ENCODE assay signal across 11 mouse cellular contexts in genomic region chr8:9309456-9309855, GRCm38 (mm10).
DNase-seq lines count a peak whose midpoint lies in the region; ATAC-seq and TF ChIP-seq lines count a peak whose summit lies in the region.
"Had no signal": no experiment of that assay in that cellular context is flagged by ENCODE, and none has a peak within 500 bp of the region (broad histone marks: within the 10 kb centered on the region; RNA-seq: fewer than 3 reads in every experiment).

No protein-coding gene starts in this region.

- peak; percentile 16 for DNase-seq in forebrain, embryonic 14.5 days (ENCODE audit: low spot score)
- DNase-seq in midbrain, embryonic 10.5 days (ENCODE audit: low spot score): peak; percentile 57
- no peak for DNase-seq in midbrain, postnatal 0 days (ENCODE audit: low spot score)
- DNase-seq in embryo, embryonic 9.5 days (ENCODE audit: extremely low spot score): peak; percentile 59
- peak; percentile 79 for DNase-seq in retina, embryonic 14.5 days (ENCODE audit: low spot score)
- DNase-seq in cerebellum, adult 11 months: no peak
- DNase-seq in layer of hippocampus, adult 9-10 months (ENCODE audit: low spot score): no peak
- DNase-seq: cerebellum, adult 11-12 months had no signal

- no peak overlapping the region for H3K27ac ChIP-seq in forebrain, embryonic 14.5 days (ENCODE audit: low read depth, low read length)
- H3K27ac ChIP-seq in forebrain, embryonic 15.5 days (replicated peaks): no peak overlapping the region
- no peak overlapping the region for H3K27ac ChIP-seq in midbrain, embryonic 10.5 days (replicated peaks)
- no peak overlapping the region for H3K27ac ChIP-seq in midbrain, postnatal 0 days (ENCODE audit: low read depth, low read length)
- H3K27ac ChIP-seq: midbrain, embryonic 15.5 days had no signal

- no peaks in the 10 kb centered on the region for H3K27me3 ChIP-seq in forebrain, embryonic 14.5 days (replicated peaks; ENCODE audit: control insufficient read depth, insufficient read depth, low read length)
- no peaks in the 10 kb centered on the region for H3K27me3 ChIP-seq in forebrain, embryonic 15.5 days
- H3K27me3 ChIP-seq in midbrain, embryonic 10.5 days (ENCODE audit: low read depth, poor library complexity, severe bottlenecking): no peaks in the 10 kb centered on the region
- H3K27me3 ChIP-seq in midbrain, postnatal 0 days (ENCODE audit: insufficient read depth, low read length): no peaks in the 10 kb centered on the region
- H3K27me3 ChIP-seq: CH12.LX; midbrain, embryonic 15.5 days had no signal

- no peak overlapping the region for H3K4me3 ChIP-seq in forebrain, embryonic 14.5 days (ENCODE audit: low read depth, low read length)
- H3K4me3 ChIP-seq in forebrain, embryonic 15.5 days: no peak overlapping the region
- no peak overlapping the region for H3K4me3 ChIP-seq in midbrain, embryonic 10.5 days
- no peak overlapping the region for H3K4me3 ChIP-seq in midbrain, postnatal 0 days (ENCODE audit: low read depth, low read length)
- H3K4me3 ChIP-seq: midbrain, embryonic 15.5 days had no signal

- no peak for TF ChIP-seq CTCF in midbrain, postnatal 0 days (IDR thresholded peaks at IDR 0.05)

- no peaks in the 10 kb centered on the region for H3K36me3 ChIP-seq in forebrain, embryonic 14.5 days (ENCODE audit: control insufficient read depth, insufficient read depth, low read length)
- no peaks in the 10 kb centered on the region for H3K36me3 ChIP-seq in forebrain, embryonic 15.5 days
- H3K36me3 ChIP-seq in midbrain, embryonic 10.5 days: no peaks in the 10 kb centered on the region
- H3K36me3 ChIP-seq in midbrain, postnatal 0 days (ENCODE audit: insufficient read depth, low read length): no peaks in the 10 kb centered on the region
- H3K36me3 ChIP-seq: midbrain, embryonic 15.5 days had no signal

- ATAC-seq in forebrain, embryonic 14.5 days: no peak
- ATAC-seq in forebrain, embryonic 15.5 days (replicated peaks): no peak
- ATAC-seq in midbrain, postnatal 0 days (ENCODE audit: low FRiP score): no peak
- ATAC-seq: midbrain, embryonic 15.5 days had no signal

- 38% methylated on average over 8 of the region's 8 CpGs for WGBS in forebrain, embryonic 14.5 days
- 36% methylated on average over 8 of the region's 8 CpGs for WGBS in forebrain, embryonic 15.5 days
- 41% methylated on average over 8 of the region's 8 CpGs for WGBS in midbrain, embryonic 10.5 days
- WGBS in midbrain, postnatal 0 days: 45% methylated on average over 8 of the region's 8 CpGs

- no peak overlapping the region for H3K4me2 ChIP-seq in forebrain, embryonic 14.5 days (ENCODE audit: low read length)
- H3K4me2 ChIP-seq in forebrain, embryonic 15.5 days (replicated peaks): no peak overlapping the region
- H3K4me2 ChIP-seq in midbrain, postnatal 0 days (ENCODE audit: low read depth, low read length, poor library complexity, severe bottlenecking): no peak overlapping the region
- H3K4me2 ChIP-seq: midbrain, embryonic 15.5 days had no signal

- H3K4me1 ChIP-seq in forebrain, embryonic 14.5 days (ENCODE audit: control insufficient read depth, insufficient read depth, low read length): no peaks in the 10 kb centered on the region
- 0 out of 2 replicates have a peak, but pooled peaks cover under 1% of the 10 kb centered on the region for H3K4me1 ChIP-seq in forebrain, embryonic 15.5 days
- no peaks in the 10 kb centered on the region for H3K4me1 ChIP-seq in midbrain, embryonic 10.5 days
- no peaks in the 10 kb centered on the region for H3K4me1 ChIP-seq in midbrain, postnatal 0 days (ENCODE audit: insufficient read depth, low read length)

- H3K9ac ChIP-seq in forebrain, embryonic 14.5 days (ENCODE audit: low read length): no peak overlapping the region
- H3K9ac ChIP-seq in forebrain, embryonic 15.5 days (replicated peaks): no peak overlapping the region
- no peak overlapping the region for H3K9ac ChIP-seq in midbrain, postnatal 0 days (replicated peaks; ENCODE audit: low read length, poor library complexity, severe bottlenecking)
- H3K9ac ChIP-seq: midbrain, embryonic 15.5 days had no signal

- H3K9me3 ChIP-seq in forebrain, embryonic 14.5 days (replicated peaks; ENCODE audit: control insufficient read depth, low read length): no peaks in the 10 kb centered on the region
- no peaks in the 10 kb centered on the region for H3K9me3 ChIP-seq in forebrain, embryonic 15.5 days
- H3K9me3 ChIP-seq in midbrain, embryonic 10.5 days (replicated peaks): 0 out of 2 replicates have a peak, but pooled peaks cover 5% of the 10 kb centered on the region
- no peaks in the 10 kb centered on the region for H3K9me3 ChIP-seq in midbrain, postnatal 0 days (ENCODE audit: low read length)
- H3K9me3 ChIP-seq: midbrain, embryonic 15.5 days had no signal

Comparison
In these comparisons a context has a peak if more than half of its experiments do, and no peak if none do; other contexts are left out.
1. DNase-seq: peak in forebrain, embryonic 14.5 days (single experiment), midbrain, embryonic 10.5 days (single experiment), embryo, embryonic 9.5 days (single experiment) and retina, embryonic 14.5 days (single experiment); none in midbrain, postnatal 0 days (single experiment), cerebellum, adult 11 months (single experiment) and layer of hippocampus, adult 9-10 months (single experiment).